Mouse (Mus musculus) heart, embryonic 14.5 days (tissue): ENCODE measurements at regions not wholly inside any gene's neighbourhood (a gene's known extent, or its start where the extent isn't known, plus 50 kb on each side); places are given as distances from the start of the nearest gene placed in this dataset.

Source experiments
- ATAC-seq: fragments of 200-750 bp; cut with Nextera tagmentation; 2 replicates; pipeline ENCODE4 v1.8.0; 2017; ENCODE audit warnings: low read depth, moderate TSS enrichment; ENCODE audit not compliant: insufficient number of reproducible peaks, insufficient read depth, low FRiP score
- H3K27ac ChIP-seq, 2 experiments: fragments of 200-500 bp in 1 of 2; fragments of 300-500 bp in 1 of 2; sonication (generic) in 1 of 2; replicated peaks in 1 of 2; 2 replicates each; pipeline ENCODE4 v1.5.1; 2012 to 2014; ENCODE audit warnings: low read depth in 2 of 2, low read length in 2 of 2, control low read depth in 1 of 2, mild to moderate bottlenecking in 1 of 2, mixed read lengths in 1 of 2; ENCODE audit not compliant: control insufficient read depth in 1 of 2, insufficient read depth in 1 of 2
- H3K27me3 ChIP-seq: fragments of 300-500 bp; sonication (generic); 2 replicates; pipeline ENCODE4 v1.6.1; 2014; ENCODE audit warnings: mild to moderate bottlenecking, low read length, control low read depth; ENCODE audit not compliant: control insufficient read depth, insufficient read depth
- H3K36me3 ChIP-seq: fragments of 300-500 bp; sonication (generic); 2 replicates; pipeline ENCODE4 v1.6.1; 2014; ENCODE audit warnings: mild to moderate bottlenecking, control low read depth, low read length, mixed read lengths; ENCODE audit not compliant: control insufficient read depth, insufficient read depth
- H3K4me1 ChIP-seq, 2 experiments: fragments of 200-500 bp in 1 of 2; fragments of 300-500 bp in 1 of 2; sonication (generic) in 1 of 2; 2 replicates each; pipeline ENCODE4 v1.6.1; 2012 to 2014; ENCODE audit warnings: low read length in 2 of 2, control low read depth in 1 of 2, mixed read lengths in 1 of 2; ENCODE audit not compliant: control insufficient read depth in 2 of 2, insufficient read depth in 2 of 2
- H3K4me2 ChIP-seq: fragments of 300-500 bp; sonication (generic); 2 replicates; pipeline ENCODE4 v1.6.1; 2014; ENCODE audit warnings: mild to moderate bottlenecking, low read length
- H3K4me3 ChIP-seq, 2 experiments: fragments of 200-500 bp in 1 of 2; fragments of 300-500 bp in 1 of 2; sonication (generic) in 1 of 2; 2 replicates each; pipeline ENCODE4 v1.5.1; 2012 to 2014; ENCODE audit warnings: low read length in 2 of 2, mild to moderate bottlenecking in 2 of 2, control low read depth in 1 of 2, low read depth in 1 of 2, moderate library complexity in 1 of 2; ENCODE audit not compliant: control insufficient read depth in 1 of 2, insufficient read depth in 1 of 2
- H3K9ac ChIP-seq: fragments of 300-500 bp; sonication (generic); 2 replicates; pipeline ENCODE4 v1.6.1; 2014; ENCODE audit warnings: mild to moderate bottlenecking, low read length
- H3K9me3 ChIP-seq: fragments of 300-500 bp; sonication (generic); 2 replicates; pipeline ENCODE4 v1.6.1; 2016; ENCODE audit warnings: low read length, control low read depth; ENCODE audit not compliant: control insufficient read depth
- WGBS: fragments of 180-500 bp; shearing (Covaris S2); extraction: QIAGEN DNeasy Blood & Tissue Kit; methylation state at CpG from one replicate; pipeline ENCODE4 v1.1.7; 2014; 5-methylcytosine and 5-hydroxymethylcytosine counted together

- Histone ChIP-seq H3K9ac (no peak overlapping the region), H3K4me1 (peaks cover 0 to 4% of the 10 kb centered on the region in 2 experiments; a peak in 1 of 4 replicates), H3K27me3 (no peaks in the 10 kb centered on the region), H3K9me3 (peaks cover 7% of the 10 kb centered on the region; the same call in 1 of the 2 replicates), H3K36me3 (no peaks in the 10 kb centered on the region), H3K4me3 (no peak overlapping the region), H3K4me2 (peak overlapping the region; percentile 15), H3K27ac (peak overlapping the region in 1 of 2 experiments; percentile 34; a peak in 2 of 4 replicates)
- 54% methylated on average over 11 of the region's 11 CpGs for WGBS
- ATAC-seq, result no peak
Observed at GRCm38 (mm10) chr15:53399663-53400553, 484.8 kb upstream of the Gm7489 start.

- no peaks in the 10 kb centered on the region for H3K27me3 ChIP-seq
- no peaks in the 10 kb centered on the region for H3K36me3 ChIP-seq
- H3K9ac ChIP-seq, result no peak overlapping the region
- H3K9me3 ChIP-seq, result peaks cover 1% of the 10 kb centered on the region; the same call in 1 of the 2 replicates
- no peak for ATAC-seq
- no peak overlapping the region for H3K4me3 ChIP-seq
- H3K27ac ChIP-seq, result no peak overlapping the region; a peak in 1 of 4 replicates
- no peak overlapping the region for H3K4me2 ChIP-seq
- WGBS, result 71% methylated on average over 3 of the region's 3 CpGs
- peaks cover 0 to 4% of the 10 kb centered on the region in 2 experiments; a peak in 1 of 4 replicates for H3K4me1 ChIP-seq
Observed at GRCm38 (mm10) chr15:53400554-53400846, 484.2 kb upstream of the Gm7489 start.
